Mouse (Mus musculus) embryonic fibroblast, embryonic 13.5 days (primary cell): Measurements from ENCODE around the gene Chrm2.

Experiments used
- CTCF ChIP-seq: IDR thresholded peaks from 2 replicates; pipeline ENCODE4 v1.5.1; 2011; ENCODE audit warnings: mild to moderate bottlenecking, control low read depth, low read length, moderate library complexity, borderline replicate concordance; ENCODE audit not compliant: insufficient read depth
- POLR2A ChIP-seq: IDR thresholded peaks from 2 replicates; pipeline ENCODE4 v1.6.1; 2011; ENCODE audit warnings: low read depth, mild to moderate bottlenecking, control low read depth, low read length, moderate library complexity

GRCm38 (mm10) chr6:36484132-36484665, 96.3 kb downstream of the Chrm2 start:
- no peak for TF ChIP-seq POLR2A
- TF ChIP-seq CTCF = no peak
